Mouse (Mus musculus) limb, embryonic 13.5 days (tissue): Measurements from ENCODE around the gene Hist1h2bb. TPM values are rescaled to one million over a fixed set of nuclear protein-coding genes. Genes with fewer than 3 reads are reported as not detected.
A peak's percentile ranks its signal among the peaks of the same experiment; 100 is the strongest.
"Not testable (repeated sequence)": the region's sequence is repeated elsewhere in the genome, so short reads cannot be mapped to it uniquely, and the experiment has no call there.

Experiments used
- ATAC-seq: fragments of 200-750 bp; cut with Nextera tagmentation; 2 replicates; pipeline ENCODE4 v1.8.0; 2017; ENCODE audit warnings: low read depth, moderate number of reproducible peaks, moderate TSS enrichment; ENCODE audit not compliant: low FRiP score
- H3K27ac ChIP-seq: fragments of 300-500 bp; sonication (generic); 2 replicates; pipeline ENCODE4 v1.5.1; 2015; ENCODE audit warnings: inconsistent platforms, mild to moderate bottlenecking, moderate library complexity
- H3K27me3 ChIP-seq: fragments of 300-500 bp; sonication (generic); 2 replicates; pipeline ENCODE4 v1.6.1; 2015; ENCODE audit warnings: mild to moderate bottlenecking, inconsistent platforms
- H3K36me3 ChIP-seq: fragments of 300-500 bp; sonication (generic); 2 replicates; pipeline ENCODE4 v1.6.1; 2015; ENCODE audit warnings: inconsistent platforms, mild to moderate bottlenecking, moderate library complexity
- H3K4me1 ChIP-seq: fragments of 300-500 bp; sonication (generic); 2 replicates; pipeline ENCODE4 v1.6.1; 2015; ENCODE audit warnings: inconsistent platforms
- H3K4me2 ChIP-seq: fragments of 300-500 bp; sonication (generic); replicated peaks from 2 replicates; pipeline ENCODE4 v1.6.1; 2015; ENCODE audit warnings: inconsistent platforms, mild to moderate bottlenecking, moderate library complexity
- H3K4me3 ChIP-seq: fragments of 300-500 bp; sonication (generic); 2 replicates; pipeline ENCODE4 v1.5.1; 2015; ENCODE audit warnings: moderate library complexity, mild to moderate bottlenecking, inconsistent platforms
- H3K9ac ChIP-seq: fragments of 300-500 bp; sonication (generic); 2 replicates; pipeline ENCODE4 v1.6.1; 2015; ENCODE audit warnings: mild to moderate bottlenecking, inconsistent platforms
- H3K9me3 ChIP-seq: fragments of 300-500 bp; sonication (generic); 2 replicates; pipeline ENCODE4 v1.6.1; 2016; ENCODE audit warnings: inconsistent platforms
- WGBS: fragments of 180-500 bp; shearing (Covaris S2); methylation state at CpG from one replicate; pipeline ENCODE4 v1.1.7; 2015; 5-methylcytosine and 5-hydroxymethylcytosine counted together
- polyA plus RNA-seq: library from polyadenylated mRNA; unstranded; fragments of >200 nt; fragmentation: Nextera tagmentation; extraction: Ambion mirVana; gene quantifications from 2 replicates; pipeline ENCODE4 v1.2.1, GENCODE M21; 2015

Gene Hist1h2bb
- polyA plus RNA-seq, 1 experiment from 2014 or later, result 2.2 TPM

DNA sequence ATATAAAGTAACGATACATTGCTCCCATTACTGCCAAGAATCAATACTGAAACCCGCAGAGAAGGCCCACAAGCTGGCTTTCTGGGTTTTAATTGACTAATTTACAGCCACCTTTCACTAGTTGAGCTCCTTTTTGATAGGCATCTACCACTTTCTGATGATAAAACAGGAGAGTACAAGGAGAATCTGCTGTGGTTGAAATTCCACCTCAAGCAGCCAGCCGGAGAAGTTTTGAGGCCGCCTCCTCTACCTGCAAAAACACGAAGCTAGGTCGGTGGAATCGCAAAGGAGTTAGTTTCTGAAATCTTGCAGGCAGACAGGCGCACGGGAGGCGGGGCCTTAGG lies 16.7 kb downstream of the Hist1h2bb start:
- H3K9ac ChIP-seq, result peak overlapping the region; percentile 64
- peak overlapping the region; percentile 92 for H3K4me2 ChIP-seq
- H3K36me3 ChIP-seq, result no peaks in the 10 kb centered on the region
- H3K27ac ChIP-seq, result peak overlapping the region; percentile 97
- under 1% methylated on average over 10 of the region's 10 CpGs for WGBS
- peaks cover 18% of the 10 kb centered on the region for H3K4me1 ChIP-seq
- H3K27me3 ChIP-seq, result no peaks in the 10 kb centered on the region
- H3K9me3 ChIP-seq, result no peaks in the 10 kb centered on the region
- ATAC-seq, result no peak
- peak overlapping the region; percentile 59 for H3K4me3 ChIP-seq

DNA sequence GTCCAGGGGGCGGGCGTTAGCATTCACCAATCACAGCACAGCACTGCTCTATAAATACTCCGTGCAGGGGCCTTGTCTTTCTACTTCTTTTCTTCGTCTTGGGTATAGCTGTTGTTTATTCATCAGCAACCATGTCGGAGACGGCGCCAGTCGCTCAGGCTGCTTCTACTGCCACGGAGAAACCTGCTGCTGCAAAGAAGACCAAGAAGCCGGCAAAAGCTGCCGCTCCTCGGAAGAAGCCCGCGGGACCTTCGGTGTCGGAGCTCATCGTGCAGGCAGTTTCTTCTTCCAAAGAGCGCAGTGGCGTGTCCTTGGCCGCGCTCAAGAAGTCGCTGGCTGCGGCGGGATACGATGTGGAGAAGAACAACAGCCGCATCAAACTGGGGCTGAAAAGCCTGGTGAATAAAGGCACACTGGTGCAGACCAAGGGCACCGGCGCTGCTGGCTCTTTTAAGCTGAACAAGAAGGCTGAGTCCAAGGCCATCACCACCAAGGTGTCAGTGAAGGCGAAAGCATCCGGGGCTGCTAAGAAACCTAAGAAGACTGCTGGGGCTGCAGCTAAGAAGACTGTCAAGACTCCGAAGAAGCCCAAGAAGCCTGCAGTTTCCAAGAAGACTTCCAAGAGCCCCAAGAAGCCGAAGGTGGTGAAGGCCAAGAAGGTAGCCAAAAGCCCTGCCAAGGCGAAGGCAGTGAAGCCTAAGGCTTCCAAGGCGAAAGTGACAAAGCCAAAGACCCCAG lies 17.2 kb downstream of the Hist1h2bb start, which contains the start of gene Hist1h1a:
Gene Hist1h1a (plus strand): TSS at position 81 of the 738 bp plus-strand sequence.
- ATAC-seq, result peak; percentile 70

DNA sequence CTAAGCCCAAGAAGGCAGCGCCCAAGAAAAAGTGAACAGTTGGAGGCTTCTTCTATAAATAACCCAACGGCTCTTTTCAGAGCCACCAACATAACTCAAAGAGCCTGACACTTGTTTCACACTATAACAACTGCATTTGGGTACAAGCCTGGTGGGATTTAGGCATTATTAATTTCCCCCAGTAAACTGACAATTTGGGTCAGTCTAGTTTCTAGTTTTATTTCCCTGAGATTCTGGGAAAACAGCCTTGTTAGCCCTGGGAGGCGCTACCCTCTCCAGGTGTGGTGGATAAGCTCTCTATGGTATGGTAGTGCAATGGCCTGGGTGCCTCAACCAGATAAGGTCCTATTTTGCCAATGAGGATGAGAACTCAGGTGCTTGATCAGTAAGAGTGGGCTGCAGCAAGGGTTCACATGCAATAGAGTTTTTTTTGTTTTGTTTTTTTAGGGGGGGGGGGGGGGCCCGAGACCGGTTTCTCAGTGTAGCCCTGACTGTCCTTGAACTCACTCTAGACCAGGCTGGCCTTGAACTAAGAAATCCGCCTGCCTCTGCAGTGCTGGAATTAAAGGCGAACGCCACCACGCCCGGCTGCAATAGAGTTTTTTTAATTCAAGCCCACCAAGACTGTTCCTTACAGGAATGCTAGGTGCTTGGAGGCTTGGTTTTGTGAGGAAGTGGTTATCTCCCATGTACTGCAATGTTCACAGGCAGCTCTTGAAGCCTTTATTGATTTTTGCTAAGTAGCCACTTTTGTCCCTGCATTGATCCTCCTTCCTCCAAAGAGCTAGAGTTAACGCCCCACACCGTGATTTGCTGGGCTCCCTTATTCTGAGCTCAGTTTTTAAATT lies 18.0 kb downstream of the Hist1h2bb start:
- Histone ChIP-seq H3K4me3 (peak overlapping the region; percentile 59), H3K9me3 (no peaks in the 10 kb centered on the region), H3K36me3 (no peaks in the 10 kb centered on the region), H3K27ac (peak overlapping the region; percentile 97), H3K4me2 (peak overlapping the region; percentile 92), H3K4me1 (peaks cover 18% of the 10 kb centered on the region), H3K27me3 (no peaks in the 10 kb centered on the region), H3K9ac (peak overlapping the region; percentile 88)
- no peak for ATAC-seq
- WGBS, result 32% methylated on average over 12 of the region's 12 CpGs

More for the DNA sequence above, 17.2 kb downstream of the Hist1h2bb start, which contains the start of gene Hist1h1a:
- WGBS, result 3% methylated on average over 34 of the region's 34 CpGs
- H3K27ac ChIP-seq, result peak within 1 kb of the TSS; percentile 97
- H3K4me2 ChIP-seq, result peak within 1 kb of the TSS; percentile 92
- H3K4me1 ChIP-seq, result peaks cover 18% of the 10 kb centered on the region
- H3K36me3 ChIP-seq, result no peaks in the 10 kb centered on the region
- H3K27me3 ChIP-seq, result no peaks in the 10 kb centered on the region
- peak within 1 kb of the TSS; percentile 59 for H3K4me3 ChIP-seq
- peak within 1 kb of the TSS; percentile 88 for H3K9ac ChIP-seq
- H3K9me3 ChIP-seq, result no peaks in the 10 kb centered on the region

DNA sequence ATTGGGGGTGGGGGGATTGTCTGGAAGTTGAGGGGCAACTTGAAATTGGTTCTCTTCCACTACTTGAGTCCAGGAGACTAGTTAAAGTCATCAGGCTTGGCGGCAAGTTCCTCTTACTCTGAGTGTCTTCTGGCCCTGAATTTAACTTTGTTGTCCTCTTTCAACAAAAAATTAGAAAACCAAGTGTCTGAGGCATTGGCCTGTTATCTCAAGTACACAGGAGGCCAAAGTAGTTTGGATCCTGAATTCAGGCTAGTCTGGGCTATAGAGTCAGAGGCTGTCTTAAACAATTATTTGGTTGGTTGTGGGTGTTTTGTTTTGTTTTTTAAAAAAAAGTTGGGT lies 18.6 kb downstream of the Hist1h2bb start:
- 0 out of 2 replicates have a peak overlapping the region, but pooled peaks have one; percentile 97 for H3K27ac ChIP-seq
- H3K9me3 ChIP-seq, result no peaks in the 10 kb centered on the region
- H3K27me3 ChIP-seq, result no peaks in the 10 kb centered on the region
- peaks cover 14% of the 10 kb centered on the region for H3K4me1 ChIP-seq
- H3K4me2 ChIP-seq, result peak overlapping the region; percentile 92; the same call in 1 of the 2 replicates
- WGBS, result 61% methylated on average over 1 of the region's 1 CpGs
- no peak overlapping the region for H3K4me3 ChIP-seq
- no peaks in the 10 kb centered on the region for H3K36me3 ChIP-seq
- no peak for ATAC-seq
- H3K9ac ChIP-seq, result no peak overlapping the region

DNA sequence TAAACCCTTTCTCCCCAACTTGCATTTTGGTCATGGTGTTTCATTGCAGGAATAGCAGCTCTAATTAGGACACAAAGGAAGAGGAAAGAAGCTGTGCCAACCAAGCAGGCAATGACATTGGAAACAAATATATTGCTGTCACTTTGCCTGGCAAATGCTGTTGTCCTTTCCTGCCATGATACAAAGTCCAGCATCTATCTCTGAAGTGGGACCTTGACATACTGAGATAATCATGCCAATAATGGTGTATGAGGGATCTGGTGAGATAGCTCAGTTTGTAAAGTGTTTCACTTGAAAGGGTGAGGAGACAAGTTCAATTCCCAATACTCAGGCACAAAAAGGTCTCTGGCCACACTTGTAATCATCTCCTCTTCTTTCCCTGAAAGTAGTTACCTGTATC lies 20.2 kb downstream of the Hist1h2bb start:
- Histone ChIP-seq H3K27ac (no peak overlapping the region), H3K27me3 (no peaks in the 10 kb centered on the region), H3K4me1 (peaks cover 9% of the 10 kb centered on the region), H3K36me3 (no peaks in the 10 kb centered on the region), H3K9me3 (no peaks in the 10 kb centered on the region), H3K4me2 (no peak overlapping the region), H3K4me3 (no peak overlapping the region), H3K9ac (no peak overlapping the region)
- ATAC-seq, result no peak

DNA sequence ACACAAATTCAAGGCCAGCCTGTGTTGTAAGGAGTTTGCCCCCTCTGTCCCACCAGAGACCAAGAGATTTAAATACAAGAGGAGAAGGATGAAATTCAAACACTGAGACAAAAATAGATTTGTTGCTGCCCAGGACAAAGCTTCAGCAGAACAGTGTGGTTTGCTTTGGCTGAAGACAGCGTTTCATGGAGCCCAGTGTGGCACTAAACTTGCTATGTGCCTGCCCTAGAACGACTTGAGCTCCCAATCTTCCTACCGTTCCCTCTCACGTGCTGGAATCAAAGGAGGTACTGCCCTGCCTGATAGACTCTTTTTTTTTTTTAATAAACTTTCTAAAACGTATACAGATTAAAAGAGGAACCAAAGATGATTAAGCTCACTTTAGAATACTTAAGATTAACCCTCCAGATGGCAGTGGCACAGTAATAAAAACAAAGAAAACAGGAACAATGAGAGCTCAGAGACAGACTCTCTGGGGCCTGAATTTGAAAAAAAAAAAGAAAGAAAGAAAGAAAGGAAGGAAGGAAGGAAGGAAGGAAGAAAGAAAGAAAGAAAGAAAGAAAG lies 22.4 kb downstream of the Hist1h2bb start:
- ATAC-seq, result no peak
- 55% methylated on average over 5 of the region's 5 CpGs for WGBS
- Histone ChIP-seq H3K27ac (no peak overlapping the region), H3K4me3 (no peak overlapping the region), H3K4me2 (no peak overlapping the region), H3K4me1 (peaks cover 12% of the 10 kb centered on the region), H3K36me3 (no peaks in the 10 kb centered on the region), H3K9me3 (no peaks in the 10 kb centered on the region), H3K9ac (no peak overlapping the region), H3K27me3 (no peaks in the 10 kb centered on the region)

DNA sequence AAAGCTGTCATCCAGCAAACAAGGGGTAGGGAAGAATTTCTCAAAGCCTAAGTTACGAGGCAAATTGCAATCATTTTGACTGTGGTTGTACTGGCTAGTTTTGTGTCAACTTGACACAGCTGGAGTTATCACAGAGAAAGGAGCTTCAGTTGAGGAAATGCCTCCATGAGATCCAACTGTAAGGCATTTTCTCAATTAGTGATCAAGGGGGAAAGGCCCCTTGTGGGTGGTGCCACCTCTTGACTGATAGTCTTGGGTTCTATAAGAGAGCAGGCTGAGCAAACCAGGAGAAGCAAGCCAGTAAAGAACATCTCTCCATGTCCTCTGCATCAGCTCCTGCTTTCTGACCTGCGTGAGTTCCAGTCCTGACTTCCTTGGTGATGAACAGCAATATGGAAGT lies 23.1 kb downstream of the Hist1h2bb start, which contains the start of gene Trim38:
Gene Trim38 (plus strand): TSS at position 301 of the 400 bp plus-strand sequence.
- H3K9me3 ChIP-seq, H3K4me3 ChIP-seq, H3K4me1 ChIP-seq, H3K36me3 ChIP-seq, H3K27ac ChIP-seq, ATAC-seq, H3K27me3 ChIP-seq, H3K9ac ChIP-seq, H3K4me2 ChIP-seq: not testable (repeated sequence)
- WGBS, result 81% methylated on average over 2 of the region's 2 CpGs

DNA sequence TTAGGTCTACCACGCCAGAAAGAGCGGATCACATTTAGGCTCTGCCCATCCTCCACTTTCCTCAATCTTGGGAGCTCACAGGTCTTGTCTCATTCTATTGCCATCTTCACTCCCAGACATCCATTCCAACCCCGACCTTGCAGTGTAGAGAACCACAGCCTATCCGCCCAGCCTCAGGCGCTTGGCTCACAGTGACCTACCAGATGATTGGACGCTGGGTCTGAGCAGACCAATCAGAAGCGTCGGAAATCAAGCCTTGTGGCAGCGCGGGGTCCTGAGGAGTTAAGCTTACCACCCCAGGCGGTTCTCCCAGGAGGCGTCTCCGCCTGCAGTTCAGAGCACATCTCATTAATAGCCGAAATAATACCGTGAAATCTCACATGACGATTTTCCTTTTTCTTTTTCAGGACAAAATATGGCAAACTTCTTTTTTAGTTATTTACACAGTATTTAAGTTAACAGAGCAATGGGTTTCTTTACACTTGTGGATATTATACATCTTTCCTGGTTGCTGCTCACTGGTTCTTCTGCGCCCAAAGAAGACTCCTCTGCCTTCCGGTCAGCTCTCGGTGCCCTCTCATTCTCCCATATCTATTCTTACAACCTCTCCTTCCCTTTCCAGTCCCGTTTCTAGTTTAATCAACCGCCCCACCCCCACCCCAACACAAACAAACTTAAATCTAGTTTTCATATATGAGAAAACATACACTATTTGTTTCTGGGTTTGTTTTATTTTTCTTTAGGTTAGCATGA lies 26.2 kb downstream of the Hist1h2bb start:
- peak; percentile 87 for ATAC-seq
- Histone ChIP-seq H3K27me3 (no peaks in the 10 kb centered on the region), H3K9me3 (no peaks in the 10 kb centered on the region), H3K9ac (no peak overlapping the region), H3K36me3 (no peaks in the 10 kb centered on the region), H3K4me3 (no peak overlapping the region), H3K4me1 (peaks cover 4% of the 10 kb centered on the region; the same call in 1 of the 2 replicates), H3K4me2 (peak overlapping the region; percentile 52), H3K27ac (no peak overlapping the region)
- WGBS, result 24% methylated on average over 21 of the region's 21 CpGs

DNA sequence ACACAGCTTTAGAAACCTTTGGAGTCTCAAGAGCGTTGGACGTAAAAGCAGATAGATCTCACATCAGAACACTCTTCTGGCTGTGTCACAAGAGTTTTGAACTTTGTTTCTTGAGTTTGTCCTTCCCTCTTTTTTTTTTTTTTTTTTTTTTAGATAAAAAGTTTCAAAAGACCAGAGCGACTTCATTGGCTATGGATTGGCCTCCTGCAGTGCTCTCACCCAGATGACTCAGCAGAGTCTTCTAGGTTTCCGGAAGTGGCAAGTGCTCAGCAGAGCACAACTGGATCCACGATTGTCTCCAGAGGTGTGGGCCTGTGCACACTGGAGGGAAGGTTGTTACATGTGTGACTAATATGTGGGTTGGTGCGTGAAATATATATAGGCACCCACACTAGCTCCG lies 31.8 kb downstream of the Hist1h2bb start:
- Histone ChIP-seq H3K4me1 (no peaks in the 10 kb centered on the region), H3K4me3 (no peak overlapping the region), H3K4me2 (no peak overlapping the region), H3K27ac (no peak overlapping the region), H3K27me3 (no peaks in the 10 kb centered on the region), H3K9ac (no peak overlapping the region), H3K9me3 (no peaks in the 10 kb centered on the region), H3K36me3 (no peaks in the 10 kb centered on the region)
- 88% methylated on average over 7 of the region's 7 CpGs for WGBS
- ATAC-seq, result no peak

DNA sequence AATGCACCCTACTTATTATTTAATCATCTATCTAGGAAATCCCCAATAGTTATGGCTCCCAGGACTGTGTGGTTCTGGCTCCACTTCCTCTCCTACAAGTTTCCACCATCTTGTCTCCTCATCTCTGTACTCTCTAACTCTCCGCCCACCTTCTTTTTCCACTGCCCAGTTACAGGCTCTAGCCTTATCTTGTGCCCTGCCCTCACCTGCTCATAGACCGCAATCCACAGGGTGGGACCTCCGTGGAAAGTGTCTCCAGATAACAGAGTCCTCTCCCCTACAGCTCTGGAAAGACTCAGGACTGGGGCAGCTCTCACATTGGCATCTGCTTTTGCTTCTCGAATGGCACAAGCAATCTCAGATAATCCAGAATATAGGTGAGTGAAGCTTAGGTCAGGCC lies 32.5 kb downstream of the Hist1h2bb start:
- H3K9me3 ChIP-seq, result no peaks in the 10 kb centered on the region
- H3K27ac ChIP-seq, result no peak overlapping the region
- no peaks in the 10 kb centered on the region for H3K27me3 ChIP-seq
- H3K9ac ChIP-seq, result no peak overlapping the region
- WGBS, result 86% methylated on average over 4 of the region's 4 CpGs
- H3K36me3 ChIP-seq, result no peaks in the 10 kb centered on the region
- H3K4me3 ChIP-seq, result no peak overlapping the region
- ATAC-seq, result no peak
- H3K4me2 ChIP-seq, result no peak overlapping the region
- H3K4me1 ChIP-seq, result no peaks in the 10 kb centered on the region

DNA sequence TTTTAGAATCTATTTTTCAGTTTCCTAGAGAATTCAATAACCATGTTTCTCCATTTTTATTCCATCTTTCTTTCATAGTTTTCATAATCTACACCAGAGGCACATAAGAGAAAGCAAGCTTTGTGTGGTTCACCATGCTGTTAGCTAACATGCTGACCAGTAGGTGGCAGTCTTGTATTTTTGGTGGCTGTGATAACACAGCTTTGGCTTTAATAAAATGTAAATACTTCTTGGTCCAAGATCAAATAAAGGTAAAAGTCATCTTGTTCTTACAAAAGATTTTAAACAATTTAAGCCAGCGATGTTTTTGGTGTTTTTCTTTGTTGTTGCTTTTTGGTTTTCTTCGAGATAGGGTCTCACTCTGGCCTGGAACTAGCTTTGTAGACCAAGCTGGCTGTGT lies 46.0 kb downstream of the Hist1h2bb start:
- H3K36me3 ChIP-seq, result no peaks in the 10 kb centered on the region
- no peak overlapping the region for H3K4me2 ChIP-seq
- H3K27me3 ChIP-seq, result no peaks in the 10 kb centered on the region
- no peak overlapping the region for H3K9ac ChIP-seq
- no peaks in the 10 kb centered on the region for H3K9me3 ChIP-seq
- H3K4me1 ChIP-seq, result no peaks in the 10 kb centered on the region
- no peak overlapping the region for H3K4me3 ChIP-seq
- H3K27ac ChIP-seq, result no peak overlapping the region
- no peak for ATAC-seq
- WGBS, result 45% methylated on average over 2 of the region's 2 CpGs
